Mouse (Mus musculus) heart, postnatal 25 days (tissue): ENCODE measurements around the gene Il10rb. TPM values are rescaled to one million over a fixed set of nuclear protein-coding genes. Genes with fewer than 3 reads are reported as not detected.

Experiments used
- DNase-seq: peaks from one replicate; pipeline ENCODE4 v3.0.0; 2022; ENCODE audit warnings: low spot score
- intact Hi-C: fragments of 180-260 bp; cut with DNase I; formaldehyde crosslinking; loops from one replicate; pipeline ENCODE4 v1.15.1; 2025
- total RNA-seq, 2 experiments: library from RNA; stranded (reverse); gene quantifications; 2 replicates each; pipeline ENCODE4 v1.2.3; 2021

Il10rb gene
- total RNA-seq, 2 experiments from 2014 or later, result 97.5 to 105 TPM

GRCm38 (mm10) chr16:91464594-91465504 is 58.9 kb downstream of the Il10rb start:
- intact Hi-C loops, result loop anchor here (2.0 to 5.0 kb wide), 2 partner anchors 20 to 103 kb away; partner anchors contain the start of gene Ifnar1
- peak; percentile 79 for DNase-seq

- no peak for DNase-seq
- intact Hi-C loops, result loop anchor here (2.0 kb wide), 1 partner anchor 19 kb away; the partner anchor contains the start of gene Ifnar1
Measured at GRCm38 (mm10) chr16:91465505-91466240, 59.7 kb downstream of the Il10rb start.

- DNase-seq, result no peak
- intact Hi-C loops, result no loop called here
Measured at GRCm38 (mm10) chr16:91466566-91466965, 60.6 kb downstream of the Il10rb start.

- intact Hi-C loops, result no loop called here
- DNase-seq, result no peak
Measured at GRCm38 (mm10) chr16:91470470-91470869, 64.5 kb downstream of the Il10rb start.

GRCm38 (mm10) chr16:91471481-91471880 is 65.5 kb downstream of the Il10rb start:
- intact Hi-C loops, result no loop called here
- no peak for DNase-seq

Other genes starting within 250 kb of the Il10rb start
- gene Olig2, start 180.7 kb upstream of the Il10rb start, total RNA-seq, result not detected
- gene Olig1, start 136.4 kb upstream of the Il10rb start, total RNA-seq, result not detected
- 10 to 100 TPM; 34.5 to 37.6 TPM for gene Ifnar2, start 33.4 kb upstream of the Il10rb start, total RNA-seq
- not detected for gene Gm21970, start 14.4 kb upstream of the Il10rb start, total RNA-seq
- 10 to 100 TPM; 30.5 to 39.7 TPM for gene Ifnar1, start 79.1 kb downstream of the Il10rb start, total RNA-seq
- gene Ifngr2, start 140.9 kb downstream of the Il10rb start, total RNA-seq, result 100 to 1,000 TPM; 153 to 157 TPM
- gene Tmem50b, start 191.6 kb downstream of the Il10rb start, total RNA-seq, result 10 to 100 TPM; 65.5 to 74.3 TPM
- gene Dnajc28, start 212.9 kb downstream of the Il10rb start, total RNA-seq, result 10 to 100 TPM; 24.4 to 25.9 TPM
- gene Gart, start 240.8 kb downstream of the Il10rb start, total RNA-seq, result 10 to 100 TPM; 59.0 to 70.1 TPM
- gene Son, start 241.3 kb downstream of the Il10rb start, total RNA-seq, result 100 to 1,000 TPM; 129 to 149 TPM